Mouse (Mus musculus): ENCODE measurements around the gene Slc23a4.

- TF ChIP-seq GATA1 (IDR thresholded peaks at IDR 0.05; ENCODE audit: low read length) (no peak), TAL1 (IDR thresholded peaks at IDR 0.05; ENCODE audit: low read length) (no peak)
These were observed 78.4 kb downstream of the Slc23a4 start for GRCm38 (mm10) chr6:34909631-34910345.
